Mouse (Mus musculus) spleen, adult 2 months (tissue): ENCODE data around the gene Ak6.

Experiments used
- CTCF ChIP-seq: fragments of 200-500 bp; IDR thresholded peaks from 2 replicates; pipeline ENCODE4 v1.5.1; 2011; ENCODE audit warnings: mild to moderate bottlenecking, inconsistent platforms; ENCODE audit not compliant: insufficient read depth, insufficient read length, insufficient replicate concordance; ENCODE audit errors: extremely low read depth
- POLR2A ChIP-seq: fragments of 200-500 bp; IDR thresholded peaks from 2 replicates; pipeline ENCODE4 v1.6.1; 2011; ENCODE audit warnings: low read depth, low read length, inconsistent platforms

DNA sequence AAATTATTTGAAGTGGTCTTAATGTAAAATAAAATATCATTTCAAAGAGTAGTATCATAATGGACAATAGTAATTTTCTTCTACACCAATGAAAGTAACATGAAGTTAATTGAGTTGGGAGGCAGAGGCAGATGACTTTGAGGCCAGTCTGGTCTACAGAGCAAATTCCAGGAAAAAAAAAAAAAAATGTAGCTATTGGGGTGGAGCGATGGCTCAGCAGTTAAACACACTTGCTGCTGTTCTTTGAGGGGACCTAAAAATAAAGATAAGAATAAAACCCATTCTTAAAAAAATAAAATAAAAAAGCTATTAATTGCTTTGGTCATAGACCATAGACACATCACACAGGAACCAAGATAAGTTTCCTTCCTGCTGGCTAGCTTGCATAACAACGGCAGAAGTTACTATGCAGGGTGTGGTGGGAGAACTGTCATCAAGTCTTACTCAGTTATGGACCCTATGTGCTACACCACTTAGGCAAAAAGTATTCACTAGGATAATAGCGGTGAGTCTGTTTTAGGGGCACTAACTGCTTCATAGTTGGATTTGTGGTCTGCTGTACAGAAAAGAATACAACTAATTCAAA is 16.6 kb upstream of the Ak6 start:
- TF ChIP-seq CTCF: no peak
- TF ChIP-seq POLR2A: no peak
